In the genomic region with DNA sequence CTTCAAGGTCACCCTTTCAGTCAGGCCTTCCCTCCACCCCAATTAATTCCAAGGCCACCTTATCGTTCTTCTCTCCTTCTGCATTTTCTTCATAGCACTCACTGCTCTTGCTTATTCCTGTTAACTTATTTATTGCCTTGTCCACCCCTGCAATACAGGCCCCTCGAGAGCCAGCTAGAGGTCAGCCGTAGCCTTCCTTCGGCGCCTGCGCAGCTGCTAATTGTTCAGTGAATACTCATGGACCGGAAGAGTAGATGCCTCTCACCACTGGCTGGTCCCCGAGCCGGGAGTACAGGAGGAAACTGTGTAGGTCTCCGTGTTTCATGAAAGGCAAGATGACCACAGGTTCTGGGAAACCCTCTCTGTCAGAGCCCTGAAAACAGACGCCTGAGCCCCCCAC, we compare ENCODE assay signal across 9 mouse cellular contexts. TPM values are rescaled to one million over a fixed set of nuclear protein-coding genes. Genes with fewer than 3 reads are reported as not detected.
DNase-seq lines count a peak whose midpoint lies in the region; ATAC-seq and TF ChIP-seq lines count a peak whose summit lies in the region.
"Had no signal": no experiment of that assay in that cellular context is flagged by ENCODE, and none has a peak within 500 bp of the region (broad histone marks: within the 10 kb centered on the region; RNA-seq: fewer than 3 reads in every experiment).

No protein-coding gene starts in this region.

- H3K9me3 ChIP-seq in embryonic facial prominence, embryonic 14.5 days (ENCODE audit: control insufficient read depth, low read length) = no peaks in the 10 kb centered on the region
- no peaks in the 10 kb centered on the region for H3K9me3 ChIP-seq in intestine, embryonic 14.5 days (ENCODE audit: control insufficient read depth, low read length)
- H3K9me3 ChIP-seq in limb, embryonic 14.5 days (ENCODE audit: control insufficient read depth, low read length) = no peaks in the 10 kb centered on the region

- no peak overlapping the region for H3K4me2 ChIP-seq in embryonic facial prominence, embryonic 14.5 days (ENCODE audit: low read depth, low read length)
- H3K4me2 ChIP-seq in intestine, embryonic 14.5 days (ENCODE audit: low read length) = no peak overlapping the region
- no peak overlapping the region for H3K4me2 ChIP-seq in limb, embryonic 14.5 days (replicated peaks; ENCODE audit: low read depth, low read length, severe bottlenecking)

- H3K9ac ChIP-seq in embryonic facial prominence, embryonic 14.5 days (ENCODE audit: low read depth, low read length) = no peak overlapping the region
- no peak overlapping the region for H3K9ac ChIP-seq in intestine, embryonic 14.5 days (ENCODE audit: low read length)
- H3K9ac ChIP-seq in limb, embryonic 14.5 days (ENCODE audit: low read depth, low read length, severe bottlenecking) = no peak overlapping the region

- intact Hi-C loops in left cerebral cortex, adult 2 months (cut with DNase I) = loop anchor here (10.0 kb wide), 1 partner anchor 1361 kb away; no protein-coding TSS in a partner anchor

- no peak overlapping the region for H3K4me3 ChIP-seq in embryonic facial prominence, embryonic 14.5 days (ENCODE audit: low read depth, low read length)
- no peak overlapping the region for H3K4me3 ChIP-seq in intestine, embryonic 14.5 days (ENCODE audit: low read depth, low read length)
- H3K4me3 ChIP-seq in limb, embryonic 14.5 days (replicated peaks; ENCODE audit: low read length) = no peak overlapping the region
- H3K4me3 ChIP-seq in left cerebral cortex, adult 2 months = no peak overlapping the region

- no peak for TF ChIP-seq CTCF in left cerebral cortex, adult 2 months (IDR thresholded peaks at IDR 0.05)

- no peak for TF ChIP-seq POLR2A in limb, embryonic 14.5 days (IDR thresholded peaks at IDR 0.05; ENCODE audit: borderline replicate concordance, extremely low read depth, insufficient read depth, insufficient read length)

- DNase-seq in kidney, adult 11 months = peak; percentile 34
- no peak for DNase-seq in kidney, adult 18-20 months
- DNase-seq in embryonic facial prominence, embryonic 14.5 days (ENCODE audit: low spot score) = no peak
- no peak for DNase-seq in intestine, embryonic 14.5 days (ENCODE audit: low spot score)
- no peak for DNase-seq in limb, embryonic 14.5 days (ENCODE audit: low spot score)
- no peak for DNase-seq in left cerebral cortex, adult 2 months (ENCODE audit: extremely low spot score in 1 of 2, low spot score in 2 of 2)
- no peak for DNase-seq in frontal cortex, postnatal 14 days (ENCODE audit: low spot score in 2 of 2)
- DNase-seq: adrenal gland, adult 2 months had no signal

- no peaks in the 10 kb centered on the region for H3K4me1 ChIP-seq in embryonic facial prominence, embryonic 14.5 days (ENCODE audit: control insufficient read depth, insufficient read depth, low read length)
- H3K4me1 ChIP-seq in intestine, embryonic 14.5 days (replicated peaks; ENCODE audit: control insufficient read depth, insufficient read depth, low read length) = no peaks in the 10 kb centered on the region
- no peaks in the 10 kb centered on the region for H3K4me1 ChIP-seq in limb, embryonic 14.5 days (ENCODE audit: control insufficient read depth, insufficient read depth, low read length)

- H3K27ac ChIP-seq in embryonic facial prominence, embryonic 14.5 days (replicated peaks; ENCODE audit: low read depth, low read length) = peak overlapping the region; percentile 41; the same call in 1 of the 2 replicates
- peak overlapping the region; percentile 62 for H3K27ac ChIP-seq in intestine, embryonic 14.5 days (ENCODE audit: low read depth)
- H3K27ac ChIP-seq in limb, embryonic 14.5 days (replicated peaks; ENCODE audit: low read depth, low read length) = 0 out of 2 replicates have a peak overlapping the region, but pooled peaks have one; percentile 13
- H3K27ac ChIP-seq in left cerebral cortex, adult 2 months = no peak overlapping the region

- WGBS in embryonic facial prominence, embryonic 14.5 days = 61% methylated on average over 11 of the region's 11 CpGs
- WGBS in intestine, embryonic 14.5 days = 57% methylated on average over 11 of the region's 11 CpGs
- 60% methylated on average over 11 of the region's 11 CpGs for WGBS in limb, embryonic 14.5 days

- ATAC-seq in embryonic facial prominence, embryonic 14.5 days (ENCODE audit: low read depth) = no peak
- ATAC-seq in intestine, embryonic 14.5 days (replicated peaks; ENCODE audit: low FRiP score, low TSS enrichment, low read depth) = no peak
- ATAC-seq in limb, embryonic 14.5 days (ENCODE audit: low FRiP score, low read depth) = no peak
- ATAC-seq: forebrain, embryonic 14.5 days had no signal

- no peaks in the 10 kb centered on the region for H3K27me3 ChIP-seq in embryonic facial prominence, embryonic 14.5 days (replicated peaks; ENCODE audit: control insufficient read depth, insufficient read depth, low read length)
- no peaks in the 10 kb centered on the region for H3K27me3 ChIP-seq in intestine, embryonic 14.5 days (replicated peaks; ENCODE audit: control insufficient read depth, insufficient read depth, low read length)
- H3K27me3 ChIP-seq in limb, embryonic 14.5 days (ENCODE audit: control insufficient read depth, insufficient read depth, low read length) = no peaks in the 10 kb centered on the region

- H3K36me3 ChIP-seq in embryonic facial prominence, embryonic 14.5 days (ENCODE audit: control insufficient read depth, insufficient read depth, low read length) = peaks cover 93% of the 10 kb centered on the region
- peaks cover 78% of the 10 kb centered on the region for H3K36me3 ChIP-seq in intestine, embryonic 14.5 days (ENCODE audit: control insufficient read depth, insufficient read depth, low read length)
- H3K36me3 ChIP-seq in limb, embryonic 14.5 days (ENCODE audit: control insufficient read depth, insufficient read depth, low read length) = peaks cover 89% of the 10 kb centered on the region

RNA-seq across cellular contexts. Expression of gene Hnrnpul1, which starts 9.1 kb away (rescaled TPM):
- polyA plus RNA-seq in embryonic facial prominence, embryonic 14.5 days (2014; fragmentation: Nextera tagmentation; extraction: Ambion mirVana) = 65.9 and 71.9 TPM in 2 replicates
- polyA plus RNA-seq in intestine, embryonic 14.5 days (2014; fragmentation: Nextera tagmentation; extraction: Ambion mirVana) = 65.1 and 68.4 TPM in 2 replicates
- polyA plus RNA-seq in limb, embryonic 14.5 days (2012; rRNA removed) = 66.8 and 73.4 TPM in 2 replicates
- 77.1 and 80.7 TPM in 2 replicates for polyA plus RNA-seq in limb, embryonic 14.5 days (2014; fragmentation: Nextera tagmentation; extraction: Ambion mirVana)
- 100 to 1,000 TPM in 1 of 2 experiments, 10 to 100 TPM in 1; 96.5 to 101 TPM for total RNA-seq in left cerebral cortex, adult 2 months (2021)

RNA-seq across cellular contexts. Expression of gene Axl, which starts 24.8 kb away (rescaled TPM):
- polyA plus RNA-seq in embryonic facial prominence, embryonic 14.5 days (2014; fragmentation: Nextera tagmentation; extraction: Ambion mirVana) = 114 and 116 TPM in 2 replicates
- 71.1 and 73.5 TPM in 2 replicates for polyA plus RNA-seq in intestine, embryonic 14.5 days (2014; fragmentation: Nextera tagmentation; extraction: Ambion mirVana)
- polyA plus RNA-seq in limb, embryonic 14.5 days (2012; rRNA removed) = 80.2 and 94.4 TPM in 2 replicates
- 111 and 132 TPM in 2 replicates for polyA plus RNA-seq in limb, embryonic 14.5 days (2014; fragmentation: Nextera tagmentation; extraction: Ambion mirVana)
- 10 to 100 TPM; 33.2 to 40.5 TPM for total RNA-seq in left cerebral cortex, adult 2 months (2021)

RNA-seq across cellular contexts. Expression of gene Ccdc97, which starts 44.8 kb away (rescaled TPM):
- polyA plus RNA-seq in embryonic facial prominence, embryonic 14.5 days (2014; fragmentation: Nextera tagmentation; extraction: Ambion mirVana) = 25.1 and 28.0 TPM in 2 replicates
- polyA plus RNA-seq in intestine, embryonic 14.5 days (2014; fragmentation: Nextera tagmentation; extraction: Ambion mirVana) = 27.0 and 27.4 TPM in 2 replicates
- 64.5 and 84.8 TPM in 2 replicates for polyA plus RNA-seq in limb, embryonic 14.5 days (2012; rRNA removed)
- 28.4 and 32.0 TPM in 2 replicates for polyA plus RNA-seq in limb, embryonic 14.5 days (2014; fragmentation: Nextera tagmentation; extraction: Ambion mirVana)
- 10 to 100 TPM; 65.4 to 66.5 TPM for total RNA-seq in left cerebral cortex, adult 2 months (2021)

RNA-seq across cellular contexts. Expression of gene Cyp2s1, which starts 53.0 kb away (rescaled TPM):
- polyA plus RNA-seq in embryonic facial prominence, embryonic 14.5 days (2014; fragmentation: Nextera tagmentation; extraction: Ambion mirVana) = 4.1 TPM in 2 replicates
- 30.6 and 34.6 TPM in 2 replicates for polyA plus RNA-seq in intestine, embryonic 14.5 days (2014; fragmentation: Nextera tagmentation; extraction: Ambion mirVana)
- polyA plus RNA-seq in limb, embryonic 14.5 days (2012; rRNA removed) = 2.6 and 3.3 TPM in 2 replicates
- polyA plus RNA-seq in limb, embryonic 14.5 days (2014; fragmentation: Nextera tagmentation; extraction: Ambion mirVana) = 1.6 and 2.0 TPM in 2 replicates
- total RNA-seq in left cerebral cortex, adult 2 months (2021) = 1 to 10 TPM; 3.2 to 4.2 TPM
